Mouse (Mus musculus) intestine, embryonic 15.5 days (tissue): ENCODE results near the gene Galc. TPM values are rescaled to one million over a fixed set of nuclear protein-coding genes. Genes with fewer than 3 reads are reported as not detected.

ENCODE experiments used
- ATAC-seq: fragments of 200-750 bp; cut with Nextera tagmentation; 2 replicates; pipeline ENCODE4 v1.8.0; 2017; ENCODE audit warnings: moderate TSS enrichment, moderate library complexity
- H3K27ac ChIP-seq: fragments of 300-500 bp; sonication (generic); 2 replicates; pipeline ENCODE4 v1.5.1; 2015; ENCODE audit warnings: mild to moderate bottlenecking, inconsistent platforms
- H3K27me3 ChIP-seq: fragments of 300-500 bp; sonication (generic); replicated peaks from 2 replicates; pipeline ENCODE4 v1.6.1; 2015; ENCODE audit warnings: inconsistent platforms
- H3K36me3 ChIP-seq: fragments of 300-500 bp; sonication (generic); 2 replicates; pipeline ENCODE4 v1.6.1; 2015; ENCODE audit warnings: inconsistent platforms
- H3K4me1 ChIP-seq: fragments of 300-500 bp; sonication (generic); replicated peaks from 2 replicates; pipeline ENCODE4 v1.6.1; 2015; ENCODE audit warnings: inconsistent platforms
- H3K4me2 ChIP-seq: fragments of 300-500 bp; sonication (generic); replicated peaks from 2 replicates; pipeline ENCODE4 v1.6.1; 2015; ENCODE audit warnings: mild to moderate bottlenecking, inconsistent platforms
- H3K4me3 ChIP-seq: fragments of 300-500 bp; sonication (generic); replicated peaks from 2 replicates; pipeline ENCODE4 v1.5.1; 2015; ENCODE audit warnings: inconsistent platforms
- H3K9ac ChIP-seq: fragments of 300-500 bp; sonication (generic); 2 replicates; pipeline ENCODE4 v1.6.1; 2015; ENCODE audit warnings: inconsistent platforms
- H3K9me3 ChIP-seq: fragments of 300-500 bp; sonication (generic); 2 replicates; pipeline ENCODE4 v1.6.1; 2016; ENCODE audit warnings: inconsistent platforms
- WGBS: fragments of 180-500 bp; shearing (Covaris S2); methylation state at CpG from one replicate; pipeline ENCODE4 v1.1.7; 2015; 5-methylcytosine and 5-hydroxymethylcytosine counted together
- polyA plus RNA-seq: library from polyadenylated mRNA; unstranded; fragments of >200 nt; fragmentation: Nextera tagmentation; extraction: Ambion mirVana; gene quantifications from 2 replicates; pipeline ENCODE4 v1.2.1, GENCODE M21; 2015

Galc gene
- 7.8 and 8.4 TPM in 2 replicates for polyA plus RNA-seq

DNA sequence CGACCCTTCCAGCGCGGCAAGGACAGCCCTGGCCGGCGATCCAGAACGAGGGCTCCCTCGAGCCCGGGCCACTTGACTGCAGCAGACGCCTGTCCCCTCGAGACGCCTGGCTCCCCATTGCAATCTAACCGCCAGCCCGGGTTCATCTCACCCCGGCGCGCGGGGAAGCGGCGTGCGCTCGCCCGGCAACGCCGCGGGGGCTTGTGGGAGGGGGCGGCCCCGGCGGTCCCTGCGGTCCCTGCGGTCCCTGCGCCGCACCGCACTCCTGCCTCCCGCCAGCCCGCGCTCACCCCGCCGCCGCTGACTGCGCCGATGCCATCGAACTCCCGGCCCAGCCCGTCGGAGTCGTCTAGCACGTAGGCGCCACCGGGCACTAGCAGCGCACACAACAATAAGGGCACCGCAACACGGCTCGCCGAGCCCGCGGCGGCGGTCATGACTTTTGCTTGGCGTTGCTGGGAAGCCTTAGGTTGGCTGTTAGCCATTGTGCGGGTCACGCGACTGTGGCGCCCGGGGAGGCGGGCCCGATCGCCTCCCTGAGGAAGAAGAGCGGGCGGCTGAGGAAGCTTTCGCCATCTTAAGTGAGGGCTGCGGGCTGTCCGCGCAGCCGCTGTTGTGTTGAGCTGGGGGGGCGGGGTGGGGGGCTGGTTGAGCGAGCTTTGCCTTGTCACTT lies at the start of gene Galc:
TSS of gene Galc (minus strand) at position 615 of the 673 bp plus-strand sequence.
- H3K27me3 ChIP-seq = no peaks in the 10 kb centered on the region
- peak within 1 kb of the TSS; percentile 76 for H3K9ac ChIP-seq
- no peaks in the 10 kb centered on the region for H3K4me1 ChIP-seq
- H3K36me3 ChIP-seq = no peaks in the 10 kb centered on the region
- WGBS = under 1% methylated on average over 76 of the region's 76 CpGs
- H3K9me3 ChIP-seq = no peaks in the 10 kb centered on the region
- peak within 1 kb of the TSS; percentile 73 for H3K4me3 ChIP-seq
- H3K27ac ChIP-seq = peak within 1 kb of the TSS; percentile 88
- peak; percentile 96 for ATAC-seq
- H3K4me2 ChIP-seq = peak within 1 kb of the TSS; percentile 70

DNA sequence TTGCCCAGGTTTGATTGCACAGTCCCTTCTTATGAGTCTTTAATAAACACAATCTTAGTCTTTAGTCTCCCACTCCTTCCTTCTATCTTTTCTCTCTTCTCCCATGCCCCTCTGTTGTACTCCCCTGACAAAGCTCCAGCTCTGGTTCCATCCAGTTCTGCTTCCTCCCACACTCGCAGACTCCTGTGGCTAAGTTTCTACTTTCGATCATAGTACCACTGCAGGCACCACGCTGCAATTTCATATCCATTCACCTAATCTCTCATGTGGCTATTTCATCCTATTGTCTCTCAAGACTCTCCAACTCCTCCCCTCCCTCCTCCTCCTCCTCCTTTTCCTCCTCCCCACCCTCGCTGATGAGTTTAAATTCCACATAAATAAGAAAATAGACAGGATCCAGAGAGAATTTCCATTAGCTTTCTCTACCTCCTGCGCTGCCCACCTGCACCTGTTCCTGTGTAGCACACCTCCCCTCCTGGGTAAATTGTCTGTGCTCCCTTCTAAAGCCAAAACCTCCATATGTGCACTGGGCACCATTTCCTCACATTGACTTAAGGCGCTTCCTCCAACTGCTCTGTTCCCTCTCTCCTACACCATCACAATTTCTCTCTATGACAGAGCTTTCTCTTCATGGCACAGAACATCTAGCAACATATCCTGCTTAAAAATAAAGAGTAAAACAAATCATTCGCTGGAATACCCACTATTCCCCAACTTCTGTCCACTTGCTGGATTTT lies 48.1 kb upstream of the Galc start:
- WGBS = 82% methylated on average over 7 of the region's 7 CpGs
- H3K9me3 ChIP-seq = no peaks in the 10 kb centered on the region
- no peaks in the 10 kb centered on the region for H3K4me1 ChIP-seq
- H3K9ac ChIP-seq = no peak overlapping the region
- no peaks in the 10 kb centered on the region for H3K36me3 ChIP-seq
- no peaks in the 10 kb centered on the region for H3K27me3 ChIP-seq
- no peak overlapping the region for H3K4me2 ChIP-seq
- ATAC-seq = no peak
- H3K27ac ChIP-seq = no peak overlapping the region
- H3K4me3 ChIP-seq = no peak overlapping the region

DNA sequence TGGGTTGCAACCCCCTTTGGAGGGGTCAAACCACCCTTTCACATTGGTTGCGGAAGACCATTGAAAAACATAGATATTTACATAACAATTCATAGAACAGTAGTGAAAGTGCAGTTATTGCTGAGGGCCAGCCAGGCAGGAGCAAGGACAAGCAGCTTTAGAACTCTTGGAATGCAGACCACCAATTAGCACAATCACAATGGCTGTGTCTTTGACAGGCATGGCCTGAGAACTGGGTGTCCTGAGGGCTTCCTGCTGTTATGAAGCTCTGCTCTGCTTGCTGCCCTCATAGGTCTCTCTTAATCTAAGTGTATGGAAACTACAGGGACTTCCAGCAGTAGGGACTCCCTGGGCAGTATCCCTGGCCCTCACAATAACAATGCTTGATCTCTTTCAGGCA lies 43.8 kb upstream of the Galc start:
- ATAC-seq = no peak
- H3K9ac ChIP-seq = no peak overlapping the region
- no peaks in the 10 kb centered on the region for H3K4me1 ChIP-seq
- whole genome bisulfite sequencing = 97% methylated on average over 1 of the region's 1 CpGs
- no peaks in the 10 kb centered on the region for H3K36me3 ChIP-seq
- no peak overlapping the region for H3K4me3 ChIP-seq
- no peaks in the 10 kb centered on the region for H3K27me3 ChIP-seq
- no peaks in the 10 kb centered on the region for H3K9me3 ChIP-seq
- H3K4me2 ChIP-seq = no peak overlapping the region
- no peak overlapping the region for H3K27ac ChIP-seq

DNA sequence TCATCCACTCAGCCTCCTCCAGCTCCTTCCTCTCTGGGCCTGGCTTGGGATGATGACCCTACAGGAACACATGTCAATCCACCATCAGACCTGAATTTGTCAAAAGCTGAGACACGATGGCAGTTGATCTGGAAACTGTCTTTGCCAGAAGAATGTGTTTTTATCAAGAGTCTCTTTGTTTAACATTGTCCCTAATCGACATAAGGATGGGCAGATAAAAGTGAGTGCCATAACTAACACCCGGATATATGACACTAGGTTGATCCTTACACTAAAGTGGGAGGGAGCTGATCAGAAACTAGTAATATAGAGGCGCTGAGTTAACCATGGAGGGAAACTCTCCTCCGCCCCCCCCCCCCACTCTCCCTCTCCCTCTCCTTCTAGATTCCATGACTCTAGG lies 42.7 kb upstream of the Galc start:
- no peaks in the 10 kb centered on the region for H3K9me3 ChIP-seq
- 76% methylated on average over 5 of the region's 5 CpGs for WGBS
- H3K27ac ChIP-seq = no peak overlapping the region
- H3K27me3 ChIP-seq = no peaks in the 10 kb centered on the region
- H3K9ac ChIP-seq = no peak overlapping the region
- no peak overlapping the region for H3K4me2 ChIP-seq
- no peaks in the 10 kb centered on the region for H3K36me3 ChIP-seq
- H3K4me1 ChIP-seq = no peaks in the 10 kb centered on the region
- no peak overlapping the region for H3K4me3 ChIP-seq
- no peak for ATAC-seq

DNA sequence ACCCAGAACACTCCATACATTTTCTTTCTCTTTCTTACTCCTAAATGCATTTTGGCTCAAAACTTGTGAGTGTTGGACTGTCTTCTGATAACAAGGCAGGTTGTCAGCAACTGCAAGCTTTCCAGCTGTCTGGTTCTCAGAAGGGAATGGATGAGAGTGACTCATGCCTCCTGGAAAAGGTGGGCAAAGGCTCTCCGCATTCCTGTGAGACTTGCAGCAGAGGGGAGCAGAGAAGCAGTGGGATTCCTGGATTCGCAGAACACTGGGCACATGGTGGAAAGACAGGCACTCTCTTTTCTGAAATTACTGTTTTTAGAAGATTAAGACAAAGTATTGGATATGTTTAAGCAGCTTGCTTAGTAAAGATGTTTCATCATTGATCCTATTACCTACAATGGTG lies 35.0 kb upstream of the Galc start:
- no peaks in the 10 kb centered on the region for H3K36me3 ChIP-seq
- ATAC-seq = no peak
- WGBS = 72% methylated on average over 2 of the region's 2 CpGs
- no peaks in the 10 kb centered on the region for H3K4me1 ChIP-seq
- H3K27ac ChIP-seq = no peak overlapping the region
- H3K4me3 ChIP-seq = no peak overlapping the region
- H3K9me3 ChIP-seq = no peaks in the 10 kb centered on the region
- no peaks in the 10 kb centered on the region for H3K27me3 ChIP-seq
- H3K9ac ChIP-seq = no peak overlapping the region
- H3K4me2 ChIP-seq = no peak overlapping the region

DNA sequence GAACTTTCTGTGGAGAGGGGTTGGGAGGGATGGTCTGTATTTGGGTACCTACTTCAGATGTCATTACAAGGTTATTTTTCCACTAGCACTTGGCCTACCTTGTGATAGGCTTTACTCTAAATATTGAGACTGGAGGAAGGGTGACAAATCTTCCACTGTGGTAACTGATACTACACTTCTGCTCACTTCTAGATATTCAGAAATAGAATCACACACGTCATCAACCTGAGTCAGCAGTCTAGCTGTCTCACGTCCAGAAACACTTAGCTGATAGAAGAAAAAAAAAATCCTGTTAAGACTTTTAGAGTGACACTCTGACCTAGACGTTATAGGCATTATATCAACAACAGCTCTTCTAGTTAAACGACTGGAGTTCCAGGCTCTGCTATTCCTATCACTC lies 33.0 kb upstream of the Galc start:
- Histone ChIP-seq H3K9ac (no peak overlapping the region), H3K4me2 (no peak overlapping the region), H3K27ac (no peak overlapping the region), H3K9me3 (no peaks in the 10 kb centered on the region), H3K36me3 (no peaks in the 10 kb centered on the region), H3K4me1 (no peaks in the 10 kb centered on the region), H3K27me3 (no peaks in the 10 kb centered on the region), H3K4me3 (no peak overlapping the region)
- no peak for ATAC-seq
- WGBS = 46% methylated on average over 4 of the region's 4 CpGs

DNA sequence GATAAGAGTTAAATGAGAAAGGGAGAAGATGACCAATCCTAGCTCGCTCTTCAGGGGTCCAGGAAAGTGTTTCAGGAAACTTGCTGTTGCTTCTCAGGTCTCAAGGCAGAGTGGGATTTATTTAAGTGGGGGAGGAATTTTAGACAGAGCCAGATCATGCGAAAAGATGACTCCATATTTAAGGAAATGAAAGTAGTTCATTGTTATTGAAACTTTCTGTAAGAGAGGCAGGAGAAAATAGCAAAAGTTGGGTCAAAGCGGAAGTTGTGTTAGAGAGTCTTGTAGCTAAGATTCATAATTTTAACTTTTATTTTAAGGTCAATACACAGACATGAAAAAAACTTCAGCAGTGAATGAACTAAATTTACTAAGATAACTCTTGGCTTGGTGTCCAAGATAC lies 31.2 kb upstream of the Galc start:
- Histone ChIP-seq H3K4me3 (no peak overlapping the region), H3K27me3 (no peaks in the 10 kb centered on the region), H3K4me2 (no peak overlapping the region), H3K4me1 (no peaks in the 10 kb centered on the region), H3K9ac (no peak overlapping the region), H3K9me3 (no peaks in the 10 kb centered on the region), H3K27ac (no peak overlapping the region), H3K36me3 (no peaks in the 10 kb centered on the region)
- ATAC-seq = no peak
- WGBS = 73% methylated on average over 3 of the region's 3 CpGs

DNA sequence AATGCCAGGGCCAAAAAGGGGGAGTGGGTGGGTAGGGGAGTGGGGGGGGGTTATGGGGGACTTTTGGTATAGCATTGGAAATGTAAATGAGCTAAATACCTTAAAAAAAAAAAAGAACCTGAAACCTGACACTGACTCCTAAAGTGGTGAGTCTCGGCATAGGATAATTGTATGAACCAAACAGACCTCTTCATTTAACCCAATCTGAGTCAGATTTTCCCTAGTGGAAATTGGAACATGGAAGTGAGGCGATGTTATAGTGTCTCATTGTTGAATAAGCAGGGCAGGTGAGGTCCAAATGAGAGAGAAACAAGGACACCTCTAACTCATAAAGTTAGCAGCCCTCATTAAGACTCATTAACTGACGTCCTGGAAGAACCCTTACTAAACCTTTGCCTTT lies 25.2 kb upstream of the Galc start:
- Histone ChIP-seq H3K4me3 (no peak overlapping the region), H3K4me1 (no peaks in the 10 kb centered on the region)
- 81% methylated on average over 3 of the region's 3 CpGs for WGBS

DNA sequence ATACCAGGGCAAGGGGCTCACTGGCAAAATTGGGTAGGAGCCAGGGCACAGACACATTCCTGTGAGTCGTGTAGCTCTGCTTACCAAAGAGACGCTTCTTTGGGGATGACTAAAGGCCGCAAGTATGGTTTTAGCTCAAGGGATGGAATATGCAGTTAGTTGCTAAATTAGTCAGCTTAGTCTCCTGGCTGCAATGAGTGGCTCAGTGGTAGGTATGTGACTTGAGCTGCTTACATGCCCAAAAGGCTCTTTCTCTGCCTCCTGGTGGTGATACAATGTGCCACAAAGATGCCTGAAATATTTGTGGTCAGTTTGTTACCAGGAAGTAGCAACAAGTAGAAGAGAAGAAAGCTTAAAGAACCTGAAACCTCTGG lies 24.2 kb upstream of the Galc start:
- Histone ChIP-seq H3K4me2 (no peak overlapping the region), H3K4me1 (no peaks in the 10 kb centered on the region), H3K27ac (no peak overlapping the region), H3K9ac (no peak overlapping the region), H3K27me3 (no peaks in the 10 kb centered on the region), H3K4me3 (no peak overlapping the region), H3K9me3 (no peaks in the 10 kb centered on the region), H3K36me3 (no peaks in the 10 kb centered on the region)
- 44% methylated on average over 3 of the region's 3 CpGs for WGBS
- ATAC-seq = no peak

More for the DNA sequence above, 25.2 kb upstream of the Galc start:
- H3K9ac ChIP-seq = no peak overlapping the region
- H3K36me3 ChIP-seq = no peaks in the 10 kb centered on the region
- no peaks in the 10 kb centered on the region for H3K27me3 ChIP-seq
- ATAC-seq = no peak
- H3K4me2 ChIP-seq = no peak overlapping the region
- no peak overlapping the region for H3K27ac ChIP-seq
- H3K9me3 ChIP-seq = no peaks in the 10 kb centered on the region

DNA sequence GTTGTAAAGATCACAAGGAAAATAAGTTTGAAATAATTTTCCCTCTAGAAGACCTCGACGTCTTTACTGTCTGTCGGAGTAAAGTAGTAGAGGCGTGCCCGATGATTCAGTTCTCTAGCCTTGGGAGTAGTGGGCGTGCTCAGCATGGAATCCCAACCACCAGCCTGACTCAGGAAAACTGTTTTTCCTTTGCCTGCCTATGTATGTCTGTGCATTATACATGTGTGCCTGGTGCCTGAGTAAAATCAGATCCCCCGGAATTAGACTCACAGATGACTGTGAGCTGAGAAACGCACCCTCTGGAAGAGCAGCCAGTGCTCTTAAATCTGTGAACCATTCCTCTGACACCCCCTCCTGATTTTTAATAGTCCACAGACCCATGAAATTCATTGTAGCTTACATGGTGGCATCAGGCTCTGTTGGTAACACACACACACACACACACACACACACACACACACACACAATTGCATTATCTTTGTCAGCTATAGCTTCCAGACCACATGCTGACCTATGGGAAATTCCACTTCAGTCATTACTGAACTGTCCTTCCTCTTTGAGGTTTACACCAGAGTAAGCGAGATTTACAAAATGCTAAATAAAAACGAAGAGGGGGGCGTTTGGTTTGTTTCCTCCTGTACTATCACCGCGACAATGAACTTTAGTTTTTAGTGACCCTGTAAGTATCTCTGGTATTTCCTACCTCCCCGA lies 23.7 kb upstream of the Galc start:
- no peak overlapping the region for H3K4me2 ChIP-seq
- no peaks in the 10 kb centered on the region for H3K36me3 ChIP-seq
- no peaks in the 10 kb centered on the region for H3K9me3 ChIP-seq
- H3K4me3 ChIP-seq = no peak overlapping the region
- H3K9ac ChIP-seq = no peak overlapping the region
- no peak overlapping the region for H3K27ac ChIP-seq
- 76% methylated on average over 14 of the region's 14 CpGs for WGBS
- ATAC-seq = no peak
- H3K27me3 ChIP-seq = no peaks in the 10 kb centered on the region
- no peaks in the 10 kb centered on the region for H3K4me1 ChIP-seq

DNA sequence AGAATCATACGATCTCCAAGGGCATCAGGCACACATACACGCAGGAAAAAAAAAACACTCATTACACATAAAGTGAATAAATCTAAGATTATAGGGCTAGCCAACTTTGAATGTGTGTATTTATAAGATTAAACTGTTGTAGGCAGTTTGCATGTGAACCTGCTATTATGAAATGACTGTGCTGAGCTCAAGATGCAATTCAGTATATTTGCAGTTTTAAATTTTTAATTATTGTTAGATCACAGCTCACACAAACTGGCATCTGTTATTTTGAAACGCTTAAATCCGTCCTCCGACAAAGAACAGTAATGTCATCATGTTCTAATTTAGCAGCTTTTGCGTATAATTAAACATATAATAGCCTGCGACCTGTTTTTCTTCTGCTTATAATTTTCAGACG lies 21.7 kb upstream of the Galc start:
- 73% methylated on average over 8 of the region's 8 CpGs for WGBS
- no peaks in the 10 kb centered on the region for H3K36me3 ChIP-seq
- ATAC-seq = no peak
- no peak overlapping the region for H3K9ac ChIP-seq
- no peak overlapping the region for H3K4me2 ChIP-seq
- H3K9me3 ChIP-seq = no peaks in the 10 kb centered on the region
- H3K27ac ChIP-seq = no peak overlapping the region
- no peaks in the 10 kb centered on the region for H3K27me3 ChIP-seq
- H3K4me1 ChIP-seq = no peaks in the 10 kb centered on the region
- no peak overlapping the region for H3K4me3 ChIP-seq

DNA sequence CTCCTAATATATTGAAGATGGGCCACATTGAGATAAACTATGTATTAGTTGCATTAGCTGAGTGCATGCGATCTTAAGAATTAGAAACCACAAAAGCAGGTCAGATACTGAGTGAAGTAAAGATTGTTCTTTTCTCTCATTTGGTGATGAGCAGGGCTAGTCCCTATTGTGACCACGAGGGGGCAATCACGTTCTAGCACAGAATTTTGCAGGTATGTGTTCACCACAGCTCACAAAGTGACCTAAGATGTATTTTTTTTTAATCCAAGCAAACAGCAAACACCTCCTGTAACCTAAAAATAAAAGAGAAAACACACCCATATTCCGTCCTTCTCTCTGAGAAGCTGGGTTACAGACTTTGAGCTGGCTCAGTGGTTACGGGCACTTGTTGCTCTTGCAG lies 21.3 kb upstream of the Galc start:
- no peak overlapping the region for H3K4me2 ChIP-seq
- peak; percentile 66; the same call in 1 of the 2 replicates for ATAC-seq
- no peaks in the 10 kb centered on the region for H3K4me1 ChIP-seq
- no peaks in the 10 kb centered on the region for H3K36me3 ChIP-seq
- H3K9me3 ChIP-seq = no peaks in the 10 kb centered on the region
- no peak overlapping the region for H3K9ac ChIP-seq
- WGBS = 30% methylated on average over 5 of the region's 5 CpGs
- H3K27me3 ChIP-seq = no peaks in the 10 kb centered on the region
- no peak overlapping the region for H3K27ac ChIP-seq
- no peak overlapping the region for H3K4me3 ChIP-seq
